Comparison of ENCODE assay signal across 20 mouse cellular contexts in genomic region chr5:24701271-24701670, GRCm38 (mm10). TPM values are rescaled to one million over a fixed set of nuclear protein-coding genes. Genes with fewer than 3 reads are reported as not detected.
DNase-seq lines count a peak whose midpoint lies in the region; ATAC-seq lines count a peak whose summit lies in the region.
"Had no signal": no experiment of that assay in that cellular context is flagged by ENCODE, and none has a peak within 500 bp of the region (broad histone marks: within the 10 kb centered on the region; RNA-seq: fewer than 3 reads in every experiment).

No protein-coding gene starts in this region.

- H3K4me3 ChIP-seq in midbrain, embryonic 12.5 days = no peak overlapping the region
- H3K4me3 ChIP-seq in midbrain, embryonic 10.5 days = no peak overlapping the region
- H3K4me3 ChIP-seq in stomach, embryonic 16.5 days (replicated peaks; ENCODE audit: low read length) = no peak overlapping the region
- H3K4me3 ChIP-seq: forebrain, embryonic 10.5 days had no signal

- H3K9me3 ChIP-seq in midbrain, embryonic 12.5 days = no peaks in the 10 kb centered on the region
- H3K9me3 ChIP-seq in midbrain, embryonic 10.5 days (replicated peaks) = no peaks in the 10 kb centered on the region
- H3K9me3 ChIP-seq in stomach, embryonic 16.5 days (replicated peaks; ENCODE audit: control insufficient read depth, low read length) = no peaks in the 10 kb centered on the region
- H3K9me3 ChIP-seq: forebrain, embryonic 10.5 days had no signal

- peaks cover 93% of the 10 kb centered on the region for H3K36me3 ChIP-seq in midbrain, embryonic 12.5 days
- peaks cover 97% of the 10 kb centered on the region for H3K36me3 ChIP-seq in midbrain, embryonic 10.5 days
- H3K36me3 ChIP-seq in stomach, embryonic 16.5 days (ENCODE audit: control insufficient read depth, insufficient read depth, low read length) = peaks cover 23% of the 10 kb centered on the region

- DNase-seq in heart, adult 8-10 months (ENCODE audit: low spot score) = peak; percentile 29
- DNase-seq in heart, postnatal 25 days (ENCODE audit: low spot score) = no peak
- DNase-seq in kidney, adult 9 months = peak; percentile 32
- DNase-seq in kidney, postnatal 36 days = no peak
- DNase-seq in midbrain, embryonic 10.5 days (ENCODE audit: low spot score) = no peak
- DNase-seq in right cerebral cortex, postnatal 4 days = no peak
- DNase-seq: adrenal gland, postnatal 10 days; cerebellum, adult 8-10 months; gastrocnemius, postnatal 25 days; layer of hippocampus, postnatal 36 days; right cerebral cortex, adult 18-20 months; thymus, postnatal 25 days had no signal

- H3K4me1 ChIP-seq in midbrain, embryonic 12.5 days = peaks cover 6% of the 10 kb centered on the region; the same call in 1 of the 2 replicates
- H3K4me1 ChIP-seq in midbrain, embryonic 10.5 days = peaks cover 7% of the 10 kb centered on the region
- H3K4me1 ChIP-seq in stomach, embryonic 16.5 days (ENCODE audit: control insufficient read depth, insufficient read depth, low read length) = no peaks in the 10 kb centered on the region
- H3K4me1 ChIP-seq: forebrain, embryonic 10.5 days had no signal

- H3K27me3 ChIP-seq in midbrain, embryonic 12.5 days = no peaks in the 10 kb centered on the region
- no peaks in the 10 kb centered on the region for H3K27me3 ChIP-seq in midbrain, embryonic 10.5 days (ENCODE audit: low read depth, poor library complexity, severe bottlenecking)
- H3K27me3 ChIP-seq in stomach, embryonic 16.5 days (ENCODE audit: control insufficient read depth, insufficient read depth, low read length) = no peaks in the 10 kb centered on the region
- H3K27me3 ChIP-seq: CH12.LX had no signal

- ATAC-seq in midbrain, embryonic 12.5 days (ENCODE audit: low FRiP score, low read depth) = no peak
- no peak for ATAC-seq in stomach, embryonic 16.5 days (ENCODE audit: insufficient read depth, low FRiP score)
- ATAC-seq: intestine, postnatal 0 days had no signal

- H3K27ac ChIP-seq in midbrain, embryonic 12.5 days (replicated peaks) = peak overlapping the region; percentile 69; the same call in 1 of the 2 replicates
- H3K27ac ChIP-seq in midbrain, embryonic 10.5 days (replicated peaks) = no peak overlapping the region
- H3K27ac ChIP-seq in stomach, embryonic 16.5 days (ENCODE audit: low read length) = peak overlapping the region; percentile 54; the same call in 1 of the 2 replicates
- H3K27ac ChIP-seq: forebrain, embryonic 10.5 days had no signal

- H3K4me2 ChIP-seq in midbrain, embryonic 12.5 days (replicated peaks) = no peak overlapping the region
- no peak overlapping the region for H3K4me2 ChIP-seq in stomach, embryonic 16.5 days (ENCODE audit: low read depth, low read length)

- 93% methylated on average over 3 of the region's 3 CpGs for WGBS in midbrain, embryonic 12.5 days
- 86% methylated on average over 3 of the region's 3 CpGs for WGBS in midbrain, embryonic 10.5 days
- WGBS in stomach, embryonic 16.5 days = 67% methylated on average over 3 of the region's 3 CpGs

- intact Hi-C loops in heart, postnatal 25 days (cut with DNase I) = no loop called here

- no peak overlapping the region for H3K9ac ChIP-seq in midbrain, embryonic 12.5 days (replicated peaks)
- H3K9ac ChIP-seq in stomach, embryonic 16.5 days (ENCODE audit: low read length) = no peak overlapping the region

RNA-seq across cellular contexts. Expression of gene Nub1, which starts 15.9 kb away (rescaled TPM):
- 10 to 100 TPM; 33.1 to 45.6 (median 36.7) TPM for total RNA-seq in heart, adult 8-10 months (2022)
- total RNA-seq in heart, postnatal 25 days (2021) = 10 to 100 TPM; 30.0 to 33.6 TPM
- 37.3 and 37.6 TPM in 2 replicates for polyA plus RNA-seq in midbrain, embryonic 12.5 days (2016; fragmentation: Nextera tagmentation; extraction: Ambion mirVana)
- polyA plus RNA-seq in midbrain, embryonic 10.5 days (2016; fragmentation: Nextera tagmentation; extraction: Ambion mirVana) = 27.2 and 29.3 TPM in 2 replicates
- polyA plus RNA-seq in stomach, embryonic 16.5 days (2015; fragmentation: Nextera tagmentation; extraction: Ambion mirVana) = 31.9 and 32.0 TPM in 2 replicates

RNA-seq across cellular contexts. Expression of gene Wdr86, which starts 29.3 kb away (rescaled TPM):
- total RNA-seq in heart, adult 8-10 months (2022) = 1 to 10 TPM in 1 of 4 experiments, under 1 TPM in 3; 0.16 to 1.2 (median 0.60) TPM
- total RNA-seq in heart, postnatal 25 days (2021) = under 1 TPM; 0.44 to 0.59 TPM
- polyA plus RNA-seq in midbrain, embryonic 12.5 days (2016; fragmentation: Nextera tagmentation; extraction: Ambion mirVana) = 8.1 and 11.7 TPM in 2 replicates
- 13.9 and 15.2 TPM in 2 replicates for polyA plus RNA-seq in midbrain, embryonic 10.5 days (2016; fragmentation: Nextera tagmentation; extraction: Ambion mirVana)
- polyA plus RNA-seq in stomach, embryonic 16.5 days (2015; fragmentation: Nextera tagmentation; extraction: Ambion mirVana) = 8.1 TPM in 2 replicates
- total RNA-seq: gastrocnemius, postnatal 25 days had no signal

RNA-seq across cellular contexts. Expression of gene Crygn, which starts 56.5 kb away (rescaled TPM):
- not detected for total RNA-seq in heart, adult 8-10 months (2022)
- total RNA-seq in heart, postnatal 25 days (2021) = not detected
- not detected in 2 replicates for polyA plus RNA-seq in midbrain, embryonic 12.5 days (2016; fragmentation: Nextera tagmentation; extraction: Ambion mirVana)
- 1.1 TPM in 1 of 2 replicates, not detected in the other for polyA plus RNA-seq in midbrain, embryonic 10.5 days (2016; fragmentation: Nextera tagmentation; extraction: Ambion mirVana)
- polyA plus RNA-seq in stomach, embryonic 16.5 days (2015; fragmentation: Nextera tagmentation; extraction: Ambion mirVana) = 2.7 and 2.9 TPM in 2 replicates
- total RNA-seq: adrenal gland, postnatal 10 days; gastrocnemius, postnatal 25 days; left cerebral cortex, postnatal 36 days had no signal
- polyA plus RNA-seq: embryonic facial prominence, embryonic 14.5 days; frontal cortex, adult 2 months had no signal

Comparison
In these comparisons a context has a peak if more than half of its experiments do, and no peak if none do; other contexts are left out.
1. DNase-seq: peak in heart, adult 8-10 months (single experiment) and kidney, adult 9 months (single experiment); none in heart, postnatal 25 days (single experiment), kidney, postnatal 36 days (0 of 2), midbrain, embryonic 10.5 days (single experiment) and right cerebral cortex, postnatal 4 days (single experiment).